Mouse (Mus musculus) thymus, postnatal 10 days (tissue): ENCODE measurements around the gene Casp7.
"Not testable (repeated sequence)": the region's sequence is repeated elsewhere in the genome, so short reads cannot be mapped to it uniquely, and the experiment has no call there.

Source experiments
- DNase-seq, 2 experiments: peaks; one replicate each; pipeline ENCODE4 v3.0.0; 2021; ENCODE audit warnings: low spot score in 2 of 2

Casp7 gene

DNA sequence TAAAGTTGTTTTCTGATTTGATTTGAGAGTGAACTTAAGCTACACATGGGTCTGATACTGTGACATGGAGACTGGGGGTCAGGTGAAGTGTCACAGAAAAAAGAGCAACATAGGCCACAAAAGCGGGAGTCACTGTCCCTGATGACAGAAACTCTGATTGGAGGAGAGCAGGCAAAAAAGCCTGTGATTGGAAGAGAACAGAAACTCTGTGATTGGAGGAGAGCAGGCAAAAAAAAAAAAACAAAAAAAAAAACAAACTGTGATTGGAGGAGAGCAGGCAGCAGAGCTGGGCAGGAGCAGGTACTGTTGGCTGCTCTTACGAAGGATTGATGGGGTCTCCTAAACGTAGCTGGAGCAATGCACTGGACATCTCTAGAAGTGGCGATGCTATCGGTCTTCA, 11.4 kb upstream of the Casp7 start:
- DNase-seq, result no peak

DNA sequence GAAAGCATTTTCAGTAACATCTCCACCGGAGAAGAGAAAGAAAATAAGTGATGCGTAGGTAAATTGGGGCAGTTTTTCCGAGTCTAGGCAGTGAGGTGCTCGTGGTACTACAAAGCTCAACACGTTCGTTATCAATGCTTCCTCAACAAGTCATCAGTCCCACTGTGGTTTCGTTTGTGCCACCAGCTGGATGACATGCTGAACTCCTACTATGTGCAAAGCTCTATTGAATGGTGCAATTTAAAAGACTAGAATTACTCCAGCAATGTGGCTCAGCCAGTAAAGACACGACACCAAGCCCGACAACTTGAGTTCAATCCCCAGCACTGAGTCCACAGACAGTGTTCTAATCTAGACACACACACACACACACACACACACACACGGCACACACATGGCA, 10.8 kb upstream of the Casp7 start:
- no peak for DNase-seq

DNA sequence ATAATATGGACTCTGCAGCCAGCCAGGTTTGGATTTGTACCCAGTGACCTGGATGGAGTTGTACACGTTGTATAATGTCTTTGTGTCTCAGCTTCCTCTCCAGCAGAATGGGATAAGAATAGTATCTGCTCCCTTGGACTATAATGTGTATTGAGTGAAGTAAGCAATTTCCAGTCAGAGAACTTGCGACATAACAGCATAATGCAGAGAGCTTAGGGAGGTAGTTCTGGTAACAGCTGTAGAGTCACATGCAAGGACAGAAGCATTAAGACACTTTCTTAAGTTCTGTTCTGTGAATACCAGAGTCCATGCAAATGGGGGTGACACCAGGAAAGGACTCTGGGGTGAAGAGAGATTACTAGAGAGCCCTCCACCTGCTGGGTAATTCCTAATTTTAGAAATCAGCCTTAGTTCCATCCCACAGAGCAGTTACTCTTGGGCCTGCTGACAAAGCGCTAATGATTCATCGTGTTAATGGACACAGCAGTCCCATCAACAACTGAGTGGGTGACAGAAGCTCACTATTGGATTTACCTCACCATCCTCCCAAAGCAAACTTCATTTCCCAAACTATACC, 9.1 kb upstream of the Casp7 start:
- no peak for DNase-seq

DNA sequence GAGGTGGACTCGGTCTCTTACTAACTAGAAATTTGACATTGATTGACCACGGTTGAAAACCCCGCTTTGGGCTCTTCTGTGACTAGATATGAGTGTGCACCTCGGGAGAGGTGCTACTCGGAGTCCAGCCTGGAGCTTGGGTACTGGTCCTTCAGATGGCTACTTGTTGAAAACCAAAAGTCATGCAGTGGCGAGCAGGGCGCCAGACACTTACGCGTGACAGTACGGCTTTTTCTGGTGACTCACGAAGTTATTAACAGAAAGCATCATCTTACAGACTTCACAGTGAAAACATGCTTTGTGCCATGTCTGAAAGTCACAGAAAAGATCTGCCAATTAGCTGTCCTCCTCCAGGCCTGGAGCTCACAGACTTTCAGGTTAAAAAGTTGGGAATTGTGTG, 7.8 kb upstream of the Casp7 start:
- DNase-seq, result no peak

DNA sequence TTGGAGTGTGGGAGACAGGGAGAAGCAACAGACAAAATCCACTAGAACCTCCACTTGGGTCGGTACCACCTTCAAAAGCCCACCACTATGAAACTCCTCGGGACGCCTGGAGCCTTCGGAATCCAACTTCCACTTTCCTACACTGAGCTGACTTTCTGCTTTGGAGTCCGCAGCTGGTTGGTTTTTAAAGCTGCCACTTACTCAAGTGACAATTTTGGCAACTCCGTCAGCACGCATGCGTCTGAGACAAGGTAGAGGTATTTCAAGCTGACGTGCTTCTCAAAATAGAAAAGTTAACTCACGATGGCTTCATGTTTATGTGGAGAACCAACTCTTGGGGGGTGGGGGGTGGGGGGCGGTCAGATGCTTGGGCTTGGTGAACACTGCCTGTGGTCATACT, 7.0 kb upstream of the Casp7 start, which contains the start of gene Nrap:
Nrap (minus strand) TSS at position 159 of the 400 bp plus-strand sequence.
- no peak for DNase-seq

DNA sequence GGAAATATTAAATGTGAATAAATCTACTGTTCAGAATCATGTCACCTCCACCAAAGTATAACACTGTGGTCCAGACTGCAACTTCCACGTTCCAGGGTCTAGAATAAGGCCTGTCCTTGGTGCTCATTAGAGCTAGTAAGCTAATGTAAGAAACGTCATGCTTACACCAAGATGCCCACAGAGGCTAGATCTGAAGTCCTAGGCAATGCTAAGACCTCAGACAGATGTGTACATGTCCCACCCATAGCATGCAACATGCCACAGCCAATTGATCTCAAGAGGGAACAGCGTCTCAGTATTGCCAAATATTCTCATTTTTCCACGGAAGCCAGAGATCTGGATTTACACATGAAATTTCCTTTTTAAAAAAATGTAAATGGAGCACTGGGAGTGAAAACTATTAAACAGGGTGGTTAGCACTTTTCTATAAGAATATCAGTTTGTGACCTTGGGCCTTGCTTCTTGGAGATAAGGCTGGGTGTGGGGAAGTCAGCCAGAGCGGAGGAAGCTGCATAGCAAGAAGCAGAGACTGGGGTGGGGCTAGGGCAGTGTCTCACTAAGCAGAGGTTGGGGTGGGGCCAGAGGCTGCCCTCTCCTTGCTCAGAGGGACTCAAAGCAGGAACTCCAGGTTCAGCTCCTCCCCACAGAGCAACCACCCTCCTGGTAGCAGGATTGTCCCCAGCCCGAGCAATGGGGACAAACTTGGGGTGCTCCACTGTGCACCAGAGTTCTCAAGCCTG, 5.5 kb upstream of the Casp7 start:
- peak in 1 of 2 experiments; percentile 23 for DNase-seq

DNA sequence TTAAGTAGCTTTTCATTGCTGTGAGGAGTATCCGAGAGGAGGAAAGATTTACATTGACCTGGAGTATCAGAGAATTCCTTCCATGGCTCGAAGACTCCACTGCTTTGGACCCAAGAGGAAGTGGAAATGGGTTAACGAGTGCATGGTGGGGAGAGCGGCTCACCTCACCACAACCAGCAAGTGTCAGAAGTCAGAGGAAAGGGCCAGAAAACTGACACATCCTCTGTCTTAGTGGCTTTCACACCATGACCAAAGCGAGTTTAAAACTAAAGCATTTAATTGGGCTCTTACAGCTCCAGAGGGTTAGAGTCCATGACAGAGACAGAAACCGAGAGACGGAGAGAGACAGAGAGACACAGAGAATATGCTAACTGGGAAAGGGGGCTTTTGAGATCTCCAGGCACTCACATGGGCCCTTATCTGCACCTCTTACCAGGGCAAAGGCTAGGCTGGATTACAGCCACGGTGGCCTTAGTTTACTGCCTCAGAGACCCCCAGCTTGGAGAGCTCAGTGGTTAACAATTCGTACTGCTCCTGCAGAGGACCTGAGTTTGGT, 3.5 kb upstream of the Casp7 start:
- no peak for DNase-seq

DNA sequence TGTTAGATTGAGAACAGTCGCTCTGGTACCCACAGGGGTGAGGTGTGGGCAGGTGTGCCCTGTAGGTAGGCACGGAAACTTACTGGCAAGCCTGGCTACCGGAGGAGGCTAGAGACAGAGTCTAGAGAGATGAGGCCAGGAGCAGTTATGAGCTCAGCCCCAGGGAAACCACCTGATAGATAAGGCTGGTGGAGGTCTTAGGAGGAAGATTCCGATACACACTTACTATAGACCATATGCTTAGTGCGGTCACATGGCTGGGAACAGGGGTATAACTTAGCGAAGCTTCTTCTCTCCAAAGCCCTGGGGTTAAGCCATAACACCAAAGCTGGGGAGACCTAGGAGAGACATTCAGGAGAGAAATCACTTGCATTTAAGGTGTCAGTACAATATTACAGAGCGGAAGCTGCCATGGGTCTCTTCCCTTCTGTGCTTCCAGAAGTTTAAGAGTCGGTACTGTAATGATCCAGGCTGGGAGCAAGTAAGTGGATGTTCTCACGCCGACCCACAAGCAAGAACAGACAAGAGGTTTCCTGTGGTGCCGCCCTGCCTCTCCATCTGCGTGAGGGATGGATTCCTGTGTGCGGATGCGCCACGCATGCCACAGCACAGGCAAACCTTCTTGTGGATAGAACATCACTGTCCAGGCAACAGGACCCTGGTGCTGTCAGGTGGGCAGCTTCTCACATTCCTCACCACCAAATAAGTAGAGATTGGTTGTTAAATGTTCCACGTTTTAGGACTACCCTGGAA, 1.6 kb upstream of the Casp7 start:
- DNase-seq, result no peak

DNA sequence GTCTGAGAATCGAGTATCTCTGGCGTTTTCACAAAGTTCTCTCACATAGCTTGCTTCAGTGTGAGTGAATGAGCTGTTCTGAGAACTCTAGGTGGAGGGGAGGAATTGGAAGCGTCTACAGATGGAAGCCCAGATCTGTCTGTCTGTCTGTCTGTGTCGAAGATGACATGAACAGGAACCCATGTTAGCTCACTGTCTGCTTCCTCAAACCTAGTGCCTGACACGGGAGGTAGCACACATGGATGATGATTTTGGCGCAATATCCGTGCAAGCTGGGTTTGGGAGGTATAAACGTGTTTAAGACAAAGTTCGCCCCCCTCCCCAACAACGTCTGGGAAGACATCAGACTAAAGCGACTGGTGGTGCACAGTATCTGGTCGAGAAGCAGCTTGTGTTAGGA, 702 bp upstream of the Casp7 start:
- DNase-seq, result no peak

DNA sequence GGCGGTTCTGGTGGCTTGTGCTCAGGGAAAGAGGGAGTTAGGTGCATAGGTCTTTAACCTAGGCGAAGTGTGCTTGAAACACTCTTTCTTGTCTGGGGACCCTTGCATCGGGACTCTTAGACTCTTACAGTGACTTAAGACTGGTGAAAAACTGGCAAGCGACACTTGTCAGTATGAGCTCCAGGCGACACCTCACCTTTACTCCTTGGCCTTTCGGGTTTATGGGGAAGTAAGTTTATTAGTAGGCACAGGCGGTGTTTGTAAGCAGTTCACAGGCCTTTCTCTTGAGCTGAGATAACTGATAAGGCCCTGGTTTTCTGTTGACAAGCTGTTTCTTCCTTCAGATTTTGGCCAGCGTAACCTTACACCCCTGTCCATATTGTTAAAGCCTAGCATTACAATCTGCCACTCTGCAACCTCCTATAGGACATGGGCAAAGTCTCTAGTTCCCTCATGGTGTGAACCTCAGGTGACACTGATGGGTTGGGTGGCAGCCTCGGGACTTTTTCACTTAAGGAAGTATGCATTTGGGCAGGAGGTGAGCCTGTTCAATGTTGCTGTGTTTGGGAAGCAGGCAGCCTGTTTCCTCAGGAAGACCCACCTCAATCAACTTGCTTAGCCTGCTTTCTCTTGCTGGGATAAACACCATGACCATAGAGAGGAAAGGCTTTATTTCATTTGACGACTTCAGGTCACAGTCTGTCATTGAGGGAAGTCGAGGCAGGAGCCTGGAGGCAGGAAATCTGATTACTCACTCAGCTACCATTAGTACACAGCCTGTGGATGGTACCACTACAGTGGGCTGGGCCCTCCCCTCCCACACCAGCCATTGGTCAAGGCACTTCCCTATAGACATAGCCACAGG, 966 bp downstream of the Casp7 start:
- DNase-seq, result no peak

DNA sequence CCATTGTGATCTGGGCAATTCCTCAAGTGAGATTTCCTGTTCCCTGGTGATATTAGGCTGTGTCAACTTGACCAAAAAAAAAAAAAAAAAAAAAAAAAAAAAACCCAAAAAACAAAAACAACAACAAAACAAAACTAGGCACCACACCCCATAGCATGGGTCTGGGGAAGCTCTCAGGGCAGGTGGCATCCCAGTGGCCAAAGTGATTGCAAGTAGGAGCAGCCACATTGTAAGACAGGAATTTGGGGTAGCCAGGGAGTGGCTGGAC, 1.5 kb downstream of the Casp7 start:
- no peak for DNase-seq

DNA sequence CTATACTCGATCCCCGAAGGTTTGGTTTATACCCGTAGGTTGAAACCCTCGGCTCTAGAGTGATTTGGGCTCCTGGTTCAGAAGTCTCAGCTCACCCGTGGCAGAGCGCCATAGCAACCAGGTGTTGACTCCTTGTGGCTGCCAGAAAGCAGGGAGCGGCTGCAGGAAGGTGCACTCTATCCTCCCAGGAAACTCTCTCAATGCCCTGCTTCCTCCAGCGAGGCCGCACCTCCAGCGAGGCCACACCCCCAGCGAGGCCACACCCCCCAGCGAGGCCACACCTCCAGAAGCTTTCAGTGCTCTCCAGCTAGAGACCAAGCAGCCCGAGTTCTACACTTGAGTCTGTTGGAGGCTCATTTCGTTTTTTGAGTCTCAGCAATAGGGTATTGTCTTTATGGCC, 3.3 kb downstream of the Casp7 start:
- peak; percentile 45 to 68 for DNase-seq

DNA sequence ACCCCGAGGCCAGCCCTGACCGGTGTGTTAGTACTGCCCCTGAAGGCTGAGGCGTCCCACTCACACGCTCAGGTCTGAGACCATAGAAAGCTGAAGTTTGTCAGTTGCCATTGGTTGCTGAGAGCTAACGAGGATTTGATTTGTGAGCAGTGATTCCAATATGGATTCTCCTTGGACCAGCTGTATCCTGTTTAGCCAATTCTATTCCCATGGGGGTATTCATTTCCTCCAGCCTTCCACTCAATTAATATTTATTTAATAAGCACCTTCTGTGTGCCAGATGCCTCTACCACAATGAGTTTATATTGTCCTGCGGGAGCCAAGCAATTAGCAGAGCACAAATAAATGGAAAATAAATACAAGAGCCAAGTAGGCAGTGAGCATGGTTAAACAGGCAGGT, 4.9 kb downstream of the Casp7 start:
- DNase-seq, result no peak

DNA sequence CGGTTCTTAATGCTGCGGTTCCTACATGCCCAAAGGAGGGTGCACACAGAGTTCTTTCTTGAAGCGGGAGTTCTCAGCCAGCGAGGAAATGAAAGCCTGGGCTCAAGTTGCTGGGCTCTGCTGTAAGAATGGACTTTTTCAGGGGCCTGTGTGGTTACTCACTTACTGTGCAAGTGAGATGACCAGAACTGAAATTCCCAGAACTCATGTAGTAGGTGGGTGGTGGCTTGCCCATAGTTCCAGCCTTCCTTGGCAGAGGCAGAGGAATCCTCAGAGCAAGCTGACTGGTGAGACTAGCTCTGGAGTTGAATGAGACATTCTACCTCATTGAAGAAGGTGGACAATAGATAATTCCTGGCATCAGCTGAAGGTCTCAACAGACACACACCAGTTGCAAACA, 8.9 kb downstream of the Casp7 start:
- DNase-seq, result no peak

DNA sequence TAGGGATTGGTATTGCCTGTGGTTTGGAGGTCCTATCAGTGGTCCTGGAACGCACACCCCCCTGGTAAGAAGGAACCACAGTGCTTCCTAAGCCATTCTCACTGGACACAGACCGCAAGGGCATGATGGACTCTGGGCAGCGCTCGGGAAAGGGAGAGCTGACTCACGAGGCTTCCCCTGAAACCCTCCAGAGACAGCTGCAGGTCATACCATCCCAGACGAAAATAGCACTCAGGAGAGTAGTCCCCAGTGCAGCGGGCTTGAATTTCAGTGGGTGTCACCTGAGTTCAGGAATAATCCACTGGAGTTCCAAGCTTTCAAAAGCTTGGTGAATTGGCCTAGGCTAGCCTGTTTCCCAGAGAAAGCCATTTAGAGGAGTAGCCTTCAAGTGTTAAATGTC, 9.7 kb downstream of the Casp7 start:
- DNase-seq, result no peak

DNA sequence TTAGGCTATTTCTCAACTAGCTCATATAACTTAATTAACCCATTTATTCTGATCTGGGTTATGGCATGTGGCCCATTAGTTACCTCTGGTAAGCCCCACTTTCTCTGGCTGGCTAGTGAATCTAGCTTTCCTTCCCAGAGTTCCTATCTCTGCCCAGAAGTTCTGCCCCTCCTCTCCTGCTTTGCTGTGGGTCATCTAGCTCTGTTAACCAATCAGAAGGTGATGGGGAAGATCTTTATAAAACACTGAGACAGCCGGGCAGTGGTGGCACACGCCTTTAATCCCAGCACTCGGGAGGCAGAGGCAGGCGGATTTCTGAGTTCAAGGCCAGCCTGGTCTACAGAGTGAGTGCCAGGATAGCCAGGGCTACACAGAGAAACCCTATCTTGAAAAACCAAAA, 13.0 kb downstream of the Casp7 start:
- DNase-seq, result not testable (repeated sequence)

DNA sequence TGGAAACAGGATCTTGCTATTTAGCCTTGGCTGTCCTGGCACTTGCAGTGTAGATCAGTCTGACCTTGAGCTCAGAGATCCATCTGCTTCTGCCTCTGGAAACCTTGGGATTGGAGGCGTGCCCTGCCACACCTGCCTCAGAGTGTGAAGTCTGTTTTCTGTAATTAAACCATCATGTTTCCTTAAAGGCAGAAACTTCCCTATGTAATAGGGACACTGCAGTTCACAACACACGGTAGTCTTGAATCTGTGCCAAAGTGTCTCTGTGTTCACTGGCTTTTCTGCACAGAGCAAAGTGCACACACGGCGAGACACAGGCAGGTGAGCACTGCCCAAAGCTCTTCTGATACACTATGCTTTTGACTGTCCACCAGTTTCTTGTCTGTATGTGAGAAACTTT, 21.5 kb downstream of the Casp7 start:
- DNase-seq, result no peak

DNA sequence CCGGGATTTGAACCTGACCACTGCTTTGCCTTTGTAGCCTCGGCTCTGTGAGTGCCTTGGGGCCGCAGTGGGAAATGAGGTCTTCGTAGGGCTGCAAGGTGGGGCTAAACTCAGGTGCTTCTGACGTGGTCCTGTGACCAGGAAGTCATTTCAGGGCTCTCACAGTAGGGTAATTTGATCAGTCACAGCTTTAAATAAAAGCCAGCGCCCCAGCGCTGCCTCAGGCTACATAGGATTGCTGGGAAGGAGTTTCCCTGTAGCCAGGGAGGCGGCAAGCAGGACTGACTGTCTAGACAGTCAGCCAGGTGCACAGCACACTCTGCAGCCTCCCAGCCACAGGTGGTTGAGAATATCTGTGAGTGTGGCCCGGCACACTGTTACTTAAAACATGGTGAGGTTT, 22.5 kb downstream of the Casp7 start:
- DNase-seq, result no peak

DNA sequence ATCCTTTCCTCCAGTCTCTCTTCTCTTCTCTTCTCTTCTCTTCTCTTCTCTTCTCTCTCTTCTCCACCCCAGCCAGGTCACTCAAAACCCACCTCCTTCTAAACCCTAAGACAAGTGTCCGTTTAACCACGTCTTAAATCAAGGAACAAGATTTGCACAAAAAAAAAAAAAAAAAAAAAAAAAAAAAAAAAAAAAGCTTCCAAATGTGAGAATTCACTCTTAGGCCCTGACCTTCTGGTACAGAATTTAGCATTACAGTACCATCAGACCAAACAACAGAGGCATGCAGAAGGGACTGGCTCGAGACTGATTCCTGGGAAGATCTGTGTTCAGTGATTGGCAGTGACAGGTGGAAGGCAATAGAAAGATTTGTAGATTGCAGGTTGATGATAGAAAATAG, 23.4 kb downstream of the Casp7 start:
- no peak for DNase-seq

DNA sequence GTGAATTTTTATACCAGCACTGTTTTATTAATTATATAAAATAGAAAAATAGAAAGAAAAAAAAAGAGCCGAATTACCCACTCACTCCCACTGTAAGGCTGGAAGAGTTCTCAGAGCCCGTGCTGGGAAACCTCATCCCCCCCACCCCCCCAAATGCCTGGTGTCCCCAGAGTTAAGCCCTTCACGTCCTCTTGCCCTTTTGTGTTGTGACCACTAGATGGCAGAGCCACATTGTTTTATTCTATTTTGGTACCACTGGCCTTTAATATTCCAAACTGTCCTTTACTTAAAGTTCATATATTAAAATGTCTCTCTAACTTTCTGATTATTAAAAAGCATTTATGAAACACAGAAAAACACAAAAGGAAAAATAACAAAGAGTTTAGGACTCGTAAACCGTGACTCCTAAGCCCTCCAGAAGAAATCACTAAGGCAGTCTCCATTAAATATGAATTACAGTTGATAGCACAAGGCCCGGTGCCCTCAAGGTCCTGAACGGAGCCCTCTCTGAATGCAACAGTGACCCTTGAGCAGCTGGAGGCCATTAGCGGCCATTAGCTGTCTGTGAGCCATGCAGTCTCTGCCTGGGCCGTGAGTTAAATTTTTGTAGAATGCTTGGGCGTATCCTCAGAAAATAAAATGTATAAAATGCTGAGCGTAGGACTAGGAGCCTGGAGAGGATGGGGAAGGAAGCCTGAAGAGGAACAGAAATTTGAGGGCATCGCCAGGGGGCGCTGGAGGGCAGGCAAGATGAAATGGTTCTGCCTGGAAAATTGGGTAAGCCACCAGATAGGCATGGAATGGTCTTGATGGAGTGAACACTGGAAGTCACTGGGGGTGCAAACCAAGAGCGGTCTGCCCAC, 25.8 kb downstream of the Casp7 start:
- DNase-seq, result peak; percentile 14 to 68

DNA sequence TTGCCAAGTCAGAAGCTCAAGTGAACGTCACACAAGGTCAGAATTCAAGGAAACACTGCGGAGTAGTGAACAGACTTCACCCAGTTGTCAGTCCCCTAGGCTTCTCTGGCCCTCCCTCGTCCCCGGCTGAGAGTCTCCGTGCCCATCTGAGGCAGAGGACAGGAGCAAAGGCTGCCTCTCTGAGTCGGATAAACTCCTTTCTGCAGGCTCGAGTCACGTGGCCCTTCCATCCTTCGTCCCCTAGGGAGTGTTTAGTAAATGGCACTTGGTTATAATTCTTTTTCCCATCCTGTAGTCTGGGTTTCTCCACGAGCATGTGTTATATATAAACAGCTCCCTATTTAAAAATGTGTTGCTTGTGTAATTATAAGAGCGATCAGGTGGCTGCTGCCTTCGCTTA, 26.4 kb downstream of the Casp7 start:
- DNase-seq, result no peak
